Mouse (Mus musculus) layer of hippocampus, postnatal 14 days (tissue): ENCODE measurements at regions not wholly inside any gene's neighbourhood (a gene's known extent, or its start where the extent isn't known, plus 50 kb on each side); places are given as distances from the start of the nearest gene placed in this dataset.

Source experiments
- DNase-seq, 2 experiments: peaks; one replicate each; pipeline ENCODE4 v3.0.0; 2021 to 2022; ENCODE audit warnings: low spot score in 2 of 2, mixed read lengths in 1 of 2

DNA sequence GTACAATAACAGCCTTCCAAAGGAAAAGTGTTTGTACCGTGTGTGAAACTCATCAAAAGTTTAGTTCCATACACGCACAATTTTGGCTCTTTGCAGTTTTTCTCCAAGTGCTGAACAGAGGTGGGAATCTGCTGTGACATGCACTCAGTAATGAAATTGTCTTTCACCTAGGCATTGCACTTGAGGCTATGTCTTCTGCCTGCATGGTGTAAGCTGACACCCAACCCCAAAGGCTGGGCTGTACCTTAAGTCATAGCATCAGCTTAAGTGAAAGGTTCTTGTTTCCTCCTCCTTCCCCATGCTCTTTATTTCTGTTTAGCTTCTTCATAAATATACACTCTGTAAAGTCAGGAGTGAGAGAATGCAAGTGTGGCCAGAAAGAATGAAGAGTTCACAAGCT is 313.1 kb downstream of the Spry2 start:
- DNase-seq = no peak

DNA sequence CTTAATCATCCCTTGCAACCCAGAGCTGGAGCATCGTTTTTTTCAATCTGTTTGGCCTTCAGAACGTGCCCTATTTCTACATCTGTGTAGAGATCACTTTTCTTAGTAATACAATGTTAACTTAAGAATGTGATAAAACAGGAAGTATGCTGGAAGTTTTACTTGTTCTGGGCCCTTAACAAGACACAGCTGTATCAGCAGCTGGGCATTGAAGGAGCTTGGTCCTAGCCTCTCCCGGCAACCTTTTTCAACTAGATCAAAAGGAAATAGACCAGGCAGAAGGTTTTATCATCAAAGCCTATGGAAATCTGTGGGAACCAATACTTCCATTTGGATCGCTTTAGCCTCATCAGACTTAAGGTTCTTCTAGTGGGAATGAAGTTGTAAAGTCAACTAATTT is 317.9 kb downstream of the Ndfip2 start:
- no peak for DNase-seq

DNA sequence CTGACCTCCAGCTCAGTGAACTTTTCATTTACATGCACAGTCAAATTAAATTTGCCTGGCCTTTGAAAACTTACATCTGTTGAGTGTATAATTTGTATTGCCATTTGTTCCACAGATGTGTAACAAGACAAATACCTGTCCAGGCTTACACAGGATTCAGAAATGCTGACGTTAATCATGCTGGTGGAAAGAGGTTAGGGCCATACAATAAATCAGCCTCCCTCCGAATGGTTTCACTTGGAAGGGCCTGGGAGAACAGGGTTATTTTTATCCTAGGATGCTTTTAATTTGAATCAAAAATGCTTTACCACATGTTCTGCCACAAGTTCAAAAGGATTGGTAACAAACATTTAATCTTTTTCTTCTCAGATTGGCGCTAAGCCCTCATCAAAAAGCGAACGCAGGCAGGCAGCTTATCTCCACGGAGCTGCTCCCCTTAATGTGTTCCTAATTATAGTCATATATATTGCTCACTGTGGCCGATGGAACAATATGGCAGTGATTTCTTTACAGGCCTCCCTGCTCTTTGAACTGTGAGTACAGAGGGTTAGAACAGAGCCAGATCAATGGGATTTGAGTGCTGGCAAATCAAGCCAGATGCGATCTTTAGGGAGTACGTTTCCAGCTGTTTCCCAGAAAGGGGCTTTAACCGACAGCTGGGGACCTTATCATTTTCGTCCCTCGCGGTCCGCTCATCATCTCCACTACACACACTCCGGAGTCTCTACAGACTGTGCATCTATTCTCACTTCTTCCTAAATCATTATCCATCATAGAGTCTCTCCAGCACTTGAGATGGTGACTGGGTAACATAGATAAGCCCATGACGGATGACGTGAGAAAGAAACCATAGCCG is 313.9 kb downstream of the Ndfip2 start:
- DNase-seq = peak in 1 of 2 experiments; percentile 16

- no peak for DNase-seq
Observed at GRCm38 (mm10) chr14:105570156-105570555, 311.8 kb downstream of the Ndfip2 start.

DNA sequence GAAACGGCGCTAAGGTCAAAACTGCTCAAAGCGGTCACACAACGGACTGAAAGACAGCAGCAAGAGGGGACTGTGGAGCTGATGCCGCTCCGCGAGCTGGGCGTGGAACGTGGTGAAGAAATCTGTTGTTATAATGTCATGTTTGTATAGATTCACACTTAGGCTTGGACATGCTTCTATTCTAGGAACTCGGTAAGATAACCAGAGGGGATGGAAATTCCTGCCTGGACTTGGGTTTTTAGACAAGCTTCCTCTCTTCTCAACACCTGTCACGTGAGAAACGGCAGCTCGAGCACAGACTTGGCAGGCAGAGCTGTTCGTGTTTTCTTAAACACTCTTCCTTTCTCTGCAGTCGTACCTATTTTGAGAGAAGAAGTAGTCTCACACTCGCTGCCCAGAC is 307.5 kb downstream of the Ndfip2 start:
- DNase-seq = no peak

DNA sequence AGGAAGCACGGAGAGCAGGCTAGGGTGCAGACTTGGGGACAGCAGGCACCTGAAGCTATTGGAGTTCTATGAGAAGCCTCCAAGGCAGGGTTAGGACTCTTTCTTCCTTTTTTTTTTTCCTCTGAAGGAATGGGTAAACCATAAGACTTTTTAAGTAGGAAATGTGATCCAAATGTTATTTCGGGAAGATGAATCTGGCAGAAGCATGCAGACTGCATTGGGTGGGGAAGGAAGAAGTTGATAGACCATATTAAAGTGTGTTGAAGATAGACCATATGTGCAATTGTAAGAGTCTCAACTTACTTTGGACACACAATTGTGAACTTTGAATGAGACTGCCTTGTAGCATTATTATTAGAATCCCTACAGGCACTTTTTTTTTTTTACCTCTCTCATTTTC is 304.5 kb downstream of the Ndfip2 start:
- no peak for DNase-seq

DNA sequence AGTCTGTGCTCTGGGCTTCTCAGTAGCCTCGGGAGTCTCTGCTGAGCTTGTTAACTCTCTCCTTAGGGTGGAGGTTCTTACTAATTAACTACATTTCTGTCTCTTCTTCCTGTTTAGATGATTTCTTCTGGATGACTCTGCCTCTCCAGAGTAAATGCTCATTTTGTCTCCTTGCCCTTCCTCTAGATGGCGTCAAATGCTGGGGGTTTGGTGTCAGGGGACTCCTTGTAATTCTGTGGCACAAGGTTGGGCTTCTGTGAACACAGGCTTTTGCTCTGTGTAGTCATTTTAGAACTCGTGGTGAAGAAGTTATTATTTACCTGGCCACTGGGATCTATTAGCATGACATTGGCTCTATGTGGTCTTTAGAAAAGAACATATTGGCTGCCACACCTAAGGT is 298.4 kb downstream of the Ndfip2 start:
- no peak for DNase-seq

GRCm38 (mm10) chr14:105544066-105544465 is 285.7 kb downstream of the Ndfip2 start:
- DNase-seq = no peak

DNA sequence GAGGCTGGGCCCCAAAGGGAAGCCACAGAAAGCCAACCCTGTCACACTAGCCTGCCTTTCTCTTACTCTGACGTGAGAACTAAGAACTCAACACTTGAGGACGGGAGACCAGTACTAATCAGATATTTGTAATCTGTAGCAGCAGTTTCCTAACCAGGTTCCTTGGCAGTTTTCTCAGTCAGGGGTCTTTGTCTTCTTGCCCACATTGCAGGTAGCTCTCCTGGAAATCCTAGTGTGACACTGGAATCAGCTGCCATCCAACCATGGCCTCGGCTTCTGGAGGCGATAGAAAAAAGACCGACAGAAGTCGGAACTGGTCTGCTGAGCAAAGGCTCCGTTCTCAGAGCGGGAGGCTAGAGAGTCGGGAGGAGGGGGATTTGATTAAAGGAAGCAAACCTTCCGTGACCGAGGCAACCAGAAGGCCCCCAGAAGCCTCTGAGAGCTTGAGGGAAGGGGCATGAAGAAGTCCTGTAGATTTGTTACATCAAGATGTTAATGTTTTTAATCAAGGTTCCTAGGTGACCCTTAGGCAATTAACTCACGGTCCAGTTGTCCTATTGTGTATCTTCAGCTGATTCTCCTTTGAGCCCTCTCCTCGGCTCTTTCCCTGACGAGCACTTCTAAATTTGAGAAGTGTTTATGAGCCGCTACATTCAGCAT is 284.2 kb downstream of the Ndfip2 start:
- DNase-seq = peak in 1 of 2 experiments; percentile 15

- DNase-seq = no peak
Observed at GRCm38 (mm10) chr14:105542090-105542485, 283.7 kb downstream of the Ndfip2 start.

DNA sequence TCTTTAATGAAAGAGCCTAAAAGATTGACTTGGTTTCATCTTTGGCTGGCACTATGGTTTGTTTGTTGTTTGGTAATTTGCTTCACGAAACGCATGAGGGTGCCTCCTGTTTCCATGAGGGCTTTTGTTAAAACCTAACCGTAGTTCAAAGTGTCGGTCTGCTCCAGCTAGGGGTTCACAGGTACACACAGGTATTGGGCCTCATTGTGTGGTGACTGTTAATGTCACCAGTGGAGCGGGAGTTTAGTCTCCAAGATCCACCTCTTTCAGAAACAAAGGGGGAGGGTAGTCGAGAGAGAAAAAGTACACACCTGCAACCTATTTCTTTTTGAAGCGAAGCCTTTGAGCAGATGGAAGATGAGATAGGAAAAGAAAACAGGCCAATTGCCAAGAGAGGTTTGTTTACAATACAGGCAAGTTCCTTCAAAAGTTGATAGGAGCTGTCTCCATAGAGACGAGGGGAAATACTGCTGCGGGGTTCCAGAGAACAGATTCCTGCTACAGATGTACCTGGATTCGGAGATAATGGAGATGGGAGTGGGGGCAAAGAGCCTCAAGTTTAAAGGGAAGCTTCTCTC is 273.9 kb downstream of the Ndfip2 start:
- DNase-seq = no peak

GRCm38 (mm10) chr14:105528107-105528506 is 269.7 kb downstream of the Ndfip2 start:
- DNase-seq = no peak

- no peak for DNase-seq
Observed at GRCm38 (mm10) chr14:105523849-105524248, 265.5 kb downstream of the Ndfip2 start.

- no peak for DNase-seq
Observed at GRCm38 (mm10) chr14:105522279-105522678, 263.9 kb downstream of the Ndfip2 start.

GRCm38 (mm10) chr14:105518706-105519105 is 260.3 kb downstream of the Ndfip2 start:
- DNase-seq = no peak

GRCm38 (mm10) chr14:105514413-105514812 is 256.0 kb downstream of the Ndfip2 start:
- DNase-seq = no peak

DNA sequence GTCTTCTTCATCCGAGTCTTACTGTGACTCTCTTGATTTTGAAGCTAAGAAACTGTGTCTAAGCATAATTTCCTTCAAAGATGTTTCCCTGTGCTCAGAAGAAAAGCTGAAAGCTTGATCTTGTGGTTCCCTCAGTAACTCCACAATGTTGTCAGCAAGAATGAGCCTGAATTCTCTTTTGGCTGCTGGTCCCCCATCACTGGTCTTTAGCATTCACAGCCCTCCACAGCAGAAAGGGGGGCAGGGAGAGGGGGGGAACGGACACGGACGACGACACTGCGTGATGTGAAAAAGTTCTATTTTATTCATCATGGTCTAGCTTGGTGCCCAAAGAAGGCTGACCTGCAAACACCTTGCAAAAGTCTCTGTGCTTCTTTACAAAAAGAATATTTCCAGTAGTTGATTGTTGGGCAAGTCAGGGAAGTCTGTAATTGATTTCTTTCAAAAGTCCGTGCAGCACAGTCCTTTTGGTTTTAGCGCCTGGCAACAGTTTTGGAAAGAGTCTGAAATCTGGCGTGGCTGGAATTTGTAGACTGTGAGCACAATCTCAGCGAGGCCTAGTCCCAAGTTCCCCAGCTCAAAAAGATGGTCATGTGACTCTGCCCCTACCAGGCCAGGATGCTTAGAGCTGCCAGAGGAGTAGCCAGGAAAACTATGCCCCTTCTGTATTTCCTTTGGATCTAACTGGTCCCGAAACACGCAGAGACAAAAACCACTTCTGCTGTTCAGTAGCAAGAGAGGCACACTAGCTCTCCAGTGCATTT is 254.7 kb downstream of the Ndfip2 start:
- DNase-seq = peak; percentile 32 to 65

- no peak for DNase-seq
Observed at GRCm38 (mm10) chr14:105511826-105512225, 253.5 kb downstream of the Ndfip2 start.

GRCm38 (mm10) chr14:105511135-105511534 is 252.8 kb downstream of the Ndfip2 start:
- DNase-seq = no peak

DNA sequence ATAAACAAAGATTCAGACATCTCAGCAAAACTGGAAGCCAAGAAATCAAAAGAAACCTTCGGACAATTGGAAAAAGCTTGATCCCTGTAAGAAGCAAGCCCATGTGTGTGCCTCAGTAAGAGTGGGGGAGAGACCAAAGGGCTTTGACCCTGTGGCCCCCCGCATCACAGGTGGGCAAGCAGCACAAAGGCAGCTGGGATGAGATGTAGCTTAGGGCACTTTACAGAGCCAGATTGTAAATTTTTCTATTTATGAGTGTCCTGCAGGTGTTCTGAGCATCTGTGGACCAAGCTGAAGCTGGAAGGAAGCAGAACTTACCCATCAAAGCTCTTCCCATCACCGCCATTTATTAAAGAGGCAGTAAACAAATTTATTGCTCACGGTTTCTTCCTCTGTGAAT is 246.9 kb downstream of the Ndfip2 start:
- DNase-seq = no peak

- DNase-seq = no peak
Observed at GRCm38 (mm10) chr14:105504376-105504775, 246.0 kb downstream of the Ndfip2 start.

GRCm38 (mm10) chr14:105503806-105504205 is 245.4 kb downstream of the Ndfip2 start:
- no peak for DNase-seq
